Mouse (Mus musculus) stomach, postnatal 0 days (tissue): Measurements from ENCODE around the gene Iqcb1. TPM values are rescaled to one million over a fixed set of nuclear protein-coding genes. Genes with fewer than 3 reads are reported as not detected.
A peak's percentile ranks its signal among the peaks of the same experiment; 100 is the strongest.
"Not testable (repeated sequence)": the region's sequence is repeated elsewhere in the genome, so short reads cannot be mapped to it uniquely, and the experiment has no call there.

Experiments
- ATAC-seq: fragments of 200-750 bp; cut with Nextera tagmentation; 2 replicates; pipeline ENCODE4 v1.8.0; 2017; ENCODE audit not compliant: low FRiP score, low TSS enrichment
- DNase-seq: peaks from one replicate; pipeline ENCODE4 v3.0.0-alpha.2; 2016; ENCODE audit warnings: low spot score
- H3K27ac ChIP-seq: fragments of 300-500 bp; sonication (generic); replicated peaks from 2 replicates; pipeline ENCODE4 v1.5.1; 2014; ENCODE audit warnings: mild to moderate bottlenecking, control low read depth
- H3K27me3 ChIP-seq: fragments of 300-500 bp; sonication (generic); 2 replicates; pipeline ENCODE4 v1.6.1; 2014; ENCODE audit warnings: low read length; ENCODE audit not compliant: control insufficient read depth, insufficient read depth
- H3K36me3 ChIP-seq: fragments of 300-500 bp; sonication (generic); 2 replicates; pipeline ENCODE4 v1.6.1; 2014; ENCODE audit warnings: low read length, mixed read lengths; ENCODE audit not compliant: control insufficient read depth, insufficient read depth
- H3K4me1 ChIP-seq: fragments of 300-500 bp; sonication (generic); replicated peaks from 2 replicates; pipeline ENCODE4 v1.6.1; 2014; ENCODE audit warnings: antibody characterized with exemption; ENCODE audit not compliant: control insufficient read depth, insufficient read depth
- H3K4me2 ChIP-seq: fragments of 300-500 bp; sonication (generic); replicated peaks from 2 replicates; pipeline ENCODE4 v1.6.1; 2014; ENCODE audit warnings: low read depth, mild to moderate bottlenecking, control low read depth, moderate library complexity
- H3K4me3 ChIP-seq: fragments of 300-500 bp; sonication (generic); 2 replicates; pipeline ENCODE4 v1.5.1; 2014; ENCODE audit warnings: low read depth, low read length, control low read depth
- H3K9ac ChIP-seq: fragments of 300-500 bp; sonication (generic); 2 replicates; pipeline ENCODE4 v1.6.1; 2014; ENCODE audit warnings: mild to moderate bottlenecking, low read length, control low read depth, mixed read lengths
- H3K9me3 ChIP-seq: fragments of 300-500 bp; sonication (generic); 2 replicates; pipeline ENCODE4 v1.6.1; 2016; ENCODE audit warnings: low read length; ENCODE audit not compliant: control insufficient read depth
- CTCF ChIP-seq: IDR thresholded peaks from 2 replicates; pipeline ENCODE4 v1.5.1; 2016; ENCODE audit warnings: antibody characterized with exemption, low read depth, mild to moderate bottlenecking, moderate library complexity
- EP300 ChIP-seq: optimal IDR thresholded peaks from 2 replicates; pipeline ENCODE3; 2016; ENCODE audit warnings: antibody characterized with exemption
- WGBS: fragments of 180-500 bp; shearing (Covaris S2); extraction: QIAGEN DNeasy Blood & Tissue Kit; methylation state at CpG from one replicate; pipeline ENCODE4 v1.1.7; 2014; 5-methylcytosine and 5-hydroxymethylcytosine counted together
- polyA plus RNA-seq: library from polyadenylated mRNA; unstranded; fragments of >200 nt; fragmentation: Nextera tagmentation; extraction: Ambion mirVana; gene quantifications from 2 replicates; pipeline ENCODE4 v1.2.1, GENCODE M21; 2015

Gene Iqcb1
- polyA plus RNA-seq, 1 experiment from 2014 or later, result 10.0 TPM

- 79% methylated on average over 6 of the region's 6 CpGs for WGBS
- DNase-seq (no peak), ATAC-seq (no peak)
- Histone ChIP-seq H3K9me3 (no peaks in the 10 kb centered on the region), H3K4me1 (no peaks in the 10 kb centered on the region), H3K36me3 (no peaks in the 10 kb centered on the region), H3K27me3 (no peaks in the 10 kb centered on the region), H3K4me3 (no peak overlapping the region), H3K4me2 (no peak overlapping the region), H3K27ac (no peak overlapping the region), H3K9ac (no peak overlapping the region)
- TF ChIP-seq CTCF, result no peak
- TF ChIP-seq EP300, result no peak
Measured at GRCm38 (mm10) chr16:36820016-36820415, 8.2 kb upstream of the Iqcb1 start.

DNA sequence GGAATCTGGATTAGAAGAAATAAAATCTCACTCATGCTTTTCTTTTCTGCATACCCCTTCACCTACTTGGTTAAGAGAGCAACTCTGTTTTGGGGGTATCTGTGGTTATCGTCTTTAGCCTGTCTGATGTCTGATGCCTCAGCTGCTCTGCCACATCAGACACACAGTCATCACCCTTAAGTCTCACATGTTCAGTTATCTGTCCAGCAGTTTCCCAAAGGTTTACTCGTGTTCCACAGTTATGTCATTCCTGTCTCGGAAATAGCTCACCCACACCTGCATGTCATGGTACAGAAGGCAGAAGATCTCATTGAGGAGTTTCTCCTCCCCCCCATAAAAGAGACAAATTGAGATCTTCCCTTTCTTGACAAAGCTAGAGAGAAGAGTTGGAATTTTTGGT lies 7.4 kb upstream of the Iqcb1 start:
- no peaks in the 10 kb centered on the region for H3K36me3 ChIP-seq
- TF ChIP-seq EP300, result no peak
- H3K27ac ChIP-seq, result no peak overlapping the region
- no peak for ATAC-seq
- no peaks in the 10 kb centered on the region for H3K9me3 ChIP-seq
- H3K4me1 ChIP-seq, result no peaks in the 10 kb centered on the region
- H3K27me3 ChIP-seq, result no peaks in the 10 kb centered on the region
- no peak overlapping the region for H3K9ac ChIP-seq
- WGBS, result 75% methylated on average over 3 of the region's 3 CpGs
- no peak overlapping the region for H3K4me3 ChIP-seq
- DNase-seq, result no peak
- H3K4me2 ChIP-seq, result no peak overlapping the region

GRCm38 (mm10) chr16:36821474-36821873 lies 6.7 kb upstream of the Iqcb1 start:
- 3% methylated on average over 3 of the region's 3 CpGs for WGBS
- Histone ChIP-seq H3K4me1 (no peaks in the 10 kb centered on the region), H3K4me3 (no peak overlapping the region), H3K27me3 (no peaks in the 10 kb centered on the region), H3K9ac (no peak overlapping the region), H3K9me3 (no peaks in the 10 kb centered on the region), H3K4me2 (no peak overlapping the region), H3K36me3 (no peaks in the 10 kb centered on the region), H3K27ac (no peak overlapping the region)
- DNase-seq, result peak; percentile 14
- peak; percentile 61; the same call in 1 of the 2 replicates for ATAC-seq
- TF ChIP-seq CTCF, result no peak
- no peak for TF ChIP-seq EP300

- Histone ChIP-seq H3K9ac (peak overlapping the region; percentile 88), H3K4me1 (no peaks in the 10 kb centered on the region), H3K4me3 (peak overlapping the region; percentile 89), H3K9me3 (no peaks in the 10 kb centered on the region), H3K4me2 (peak overlapping the region; percentile 80), H3K27ac (no peak overlapping the region), H3K36me3 (no peaks in the 10 kb centered on the region), H3K27me3 (no peaks in the 10 kb centered on the region)
- DNase-seq (no peak), ATAC-seq (no peak)
- 12% methylated on average over 11 of the region's 11 CpGs for WGBS
- TF ChIP-seq CTCF, result no peak
- TF ChIP-seq EP300, result no peak
Measured at GRCm38 (mm10) chr16:36827611-36828053, 553 bp upstream of the Iqcb1 start.

- Histone ChIP-seq H3K27me3 (no peaks in the 10 kb centered on the region), H3K4me3 (peak overlapping the region; percentile 89), H3K4me2 (peak overlapping the region; percentile 80), H3K4me1 (no peaks in the 10 kb centered on the region), H3K9me3 (no peaks in the 10 kb centered on the region), H3K36me3 (no peaks in the 10 kb centered on the region), H3K27ac (peak overlapping the region; percentile 65; the same call in 1 of the 2 replicates), H3K9ac (peak overlapping the region; percentile 88)
- no peak for ATAC-seq
- no peak for DNase-seq
- no peak for TF ChIP-seq EP300
- no peak for TF ChIP-seq CTCF
- 7% methylated on average over 11 of the region's 11 CpGs for WGBS
Measured at GRCm38 (mm10) chr16:36828820-36829219, 635 bp downstream of the Iqcb1 start.

GRCm38 (mm10) chr16:36846894-36847293 lies 18.7 kb downstream of the Iqcb1 start:
- not testable (repeated sequence) for H3K9me3 ChIP-seq, H3K27me3 ChIP-seq, ATAC-seq, H3K36me3 ChIP-seq, H3K9ac ChIP-seq, H3K4me3 ChIP-seq, H3K27ac ChIP-seq, H3K4me1 ChIP-seq, DNase-seq, H3K4me2 ChIP-seq
- WGBS, result 100% methylated on average over 1 of the region's 1 CpGs
